Mouse (Mus musculus): ENCODE measurements around the gene Slc8b1.

The Slc8b1 gene

DNA sequence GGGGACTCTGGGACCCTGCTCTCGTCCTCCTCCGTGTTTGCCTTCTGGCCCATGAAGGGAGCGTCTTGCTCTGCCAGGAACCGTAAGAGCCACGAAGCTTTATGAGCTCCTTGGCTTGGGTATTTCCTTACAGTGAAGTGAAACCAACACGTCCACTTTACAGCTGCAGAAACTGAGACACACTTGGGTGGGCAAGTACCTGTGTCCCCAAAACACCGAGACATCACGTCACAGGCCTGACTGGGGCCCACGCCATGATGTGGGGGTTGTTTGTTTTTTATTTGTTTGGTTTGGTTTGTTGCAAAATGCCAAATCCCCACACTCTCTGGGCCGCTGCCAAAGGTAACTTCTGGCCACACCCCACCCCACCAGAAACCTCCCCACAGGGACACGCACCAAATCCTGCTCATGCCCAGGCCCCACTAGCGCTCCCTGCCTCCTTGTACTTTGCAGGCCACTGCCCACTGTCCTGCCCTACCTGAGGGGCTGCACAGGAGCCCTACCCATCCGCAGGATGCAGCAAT is 15.2 kb upstream of the Slc8b1 start:
- peak; percentile 85 for DNase-seq (ENCODE audit: low read depth, low spot score)

DNA sequence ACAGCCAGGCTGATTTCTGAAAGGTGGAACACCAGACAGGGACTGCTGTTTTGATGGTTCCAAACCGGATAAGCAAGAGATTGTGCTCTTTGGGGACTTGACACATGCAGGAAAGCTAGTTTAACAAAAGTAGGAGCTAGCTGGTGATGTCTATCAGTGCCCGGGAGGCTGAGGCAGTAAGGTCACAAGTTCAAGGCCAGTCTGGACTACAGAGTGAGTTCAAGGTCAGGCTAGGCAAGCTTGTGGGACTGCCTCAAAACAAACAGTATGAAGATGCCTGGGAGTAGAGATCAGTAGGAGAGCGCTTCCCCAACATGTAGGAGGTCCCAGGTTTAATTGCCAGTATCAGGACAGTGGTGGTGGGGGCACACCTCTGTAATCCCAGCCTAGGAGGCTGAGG is 13.9 kb upstream of the Slc8b1 start:
- DNase-seq (ENCODE audit: low read depth, low spot score) = no peak

DNA sequence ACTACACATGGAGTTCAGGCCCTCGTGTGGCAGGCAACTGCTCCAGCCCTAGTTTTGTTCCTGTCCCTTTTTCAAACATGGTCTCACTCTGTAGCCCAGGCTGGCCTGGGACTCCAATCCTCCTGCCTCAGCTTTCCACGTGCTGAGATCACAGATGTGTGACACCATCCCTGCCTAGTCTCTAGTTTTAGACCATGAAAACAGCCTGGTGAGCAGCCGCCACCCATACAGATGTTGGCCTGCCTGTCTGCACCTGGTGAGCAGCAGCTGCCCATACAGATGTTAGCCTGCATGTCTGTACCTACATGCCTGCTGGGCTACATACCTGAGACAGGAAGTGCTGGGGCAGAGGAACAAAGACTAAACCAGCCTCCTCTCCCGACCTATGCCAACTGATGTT is 11.8 kb upstream of the Slc8b1 start:
- DNase-seq (ENCODE audit: low read depth, low spot score) = peak; percentile 73

DNA sequence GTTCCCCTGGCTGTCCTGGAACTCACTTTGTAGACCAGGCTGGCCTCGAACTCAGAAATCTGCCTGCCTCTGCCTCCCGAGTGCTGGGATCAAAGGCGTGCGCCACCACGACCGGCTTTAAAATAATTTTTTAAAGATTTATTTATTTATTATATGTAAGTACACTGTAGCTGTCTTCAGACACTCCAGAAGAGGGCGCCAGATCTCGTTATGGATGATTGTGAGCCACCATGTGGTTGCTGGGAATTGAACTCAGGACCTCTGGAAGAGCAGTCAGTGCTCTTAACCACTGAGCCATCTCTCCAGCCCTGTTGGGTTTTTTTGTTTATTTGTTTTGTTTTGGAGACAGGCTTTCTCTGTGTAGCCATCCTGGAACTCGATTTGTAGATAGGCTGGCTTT is 10.4 kb upstream of the Slc8b1 start:
- peak; percentile 31 for DNase-seq (ENCODE audit: low read depth, low spot score)

DNA sequence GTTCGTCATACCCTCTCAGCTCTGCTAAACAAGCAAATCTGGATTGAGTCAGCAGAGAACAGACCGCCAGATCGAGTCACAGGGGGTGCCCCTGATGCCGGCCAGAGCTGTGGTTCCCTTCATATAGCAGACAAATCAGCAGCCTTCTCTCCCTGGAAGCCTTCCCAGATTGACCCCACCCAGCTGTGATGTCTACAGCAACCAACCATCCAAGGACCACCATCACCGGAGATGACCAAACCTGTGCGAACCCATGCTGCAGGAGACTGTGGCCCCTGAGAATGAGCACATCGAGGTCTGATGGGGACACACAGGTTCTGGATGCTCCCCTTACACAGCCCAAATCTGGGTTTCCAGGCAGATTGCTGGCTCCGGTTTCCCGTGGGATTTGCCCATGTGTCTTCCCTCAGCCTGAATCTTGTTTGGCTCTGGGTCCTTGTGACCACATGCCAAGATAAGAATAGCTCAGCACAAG is 8.8 kb upstream of the Slc8b1 start:
- peak; percentile 62 for DNase-seq (ENCODE audit: low read depth, low spot score)

DNA sequence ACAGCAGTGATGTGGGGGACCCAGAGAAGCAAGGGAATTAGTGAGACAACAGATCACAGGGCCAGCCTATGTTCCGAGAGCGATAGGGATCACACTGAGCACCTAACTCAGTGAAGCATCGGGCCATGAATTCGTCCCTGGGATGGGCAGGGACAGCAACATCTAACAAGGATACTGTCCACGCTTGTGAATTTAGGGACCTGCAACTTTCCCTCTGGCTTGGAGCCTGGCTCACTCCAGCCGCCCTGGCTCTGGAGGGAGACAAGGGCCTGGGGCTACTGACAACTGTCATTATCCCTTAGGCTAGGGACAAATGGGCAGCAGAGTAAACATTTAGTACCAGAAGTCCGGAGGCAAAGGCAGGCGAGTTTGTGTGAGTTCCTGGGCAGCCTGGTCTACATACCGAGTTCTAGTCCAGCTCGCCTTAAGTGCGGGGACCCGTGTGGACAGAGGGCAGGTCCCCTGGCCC is 8.3 kb upstream of the Slc8b1 start:
- DNase-seq (ENCODE audit: low read depth, low spot score) = no peak

DNA sequence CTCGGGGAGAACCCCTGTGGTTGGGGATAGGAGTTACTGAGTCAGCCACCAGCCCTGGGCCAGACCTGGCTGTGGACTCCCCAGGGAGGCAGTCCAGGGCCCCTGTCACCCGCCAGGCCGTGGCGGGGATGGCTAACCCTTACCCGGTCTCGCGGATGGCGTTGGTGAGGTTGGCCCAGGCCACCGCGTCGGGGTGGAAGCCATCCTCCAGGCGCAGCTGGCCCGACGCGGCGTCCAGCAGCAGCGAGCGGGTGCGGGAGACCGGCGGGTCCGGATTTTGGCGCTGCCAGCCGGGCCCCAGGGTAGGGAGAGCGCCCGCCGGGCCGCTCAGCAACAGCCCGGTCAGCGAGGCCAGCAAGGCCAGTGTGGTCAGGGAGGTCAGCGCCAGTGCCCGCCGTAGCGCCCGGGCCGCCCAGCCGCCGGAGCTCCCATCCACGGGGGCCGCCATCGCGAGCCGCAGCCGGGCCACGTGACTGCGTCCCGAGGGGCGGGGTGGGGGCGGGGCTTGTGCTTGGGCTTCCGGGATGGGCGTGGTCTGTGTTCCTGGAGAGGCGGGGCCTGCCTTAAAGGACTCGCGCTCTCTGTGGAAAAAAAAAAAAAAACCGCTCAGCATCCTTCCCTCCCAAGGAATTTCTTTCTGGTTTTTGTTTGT is 7.7 kb upstream of the Slc8b1 start, which contains the start of gene Plbd2:
Gene Plbd2 (minus strand): TSS at position 482 of the 652 bp plus-strand sequence.
- peak; percentile 88 for DNase-seq (ENCODE audit: low read depth, low spot score)

DNA sequence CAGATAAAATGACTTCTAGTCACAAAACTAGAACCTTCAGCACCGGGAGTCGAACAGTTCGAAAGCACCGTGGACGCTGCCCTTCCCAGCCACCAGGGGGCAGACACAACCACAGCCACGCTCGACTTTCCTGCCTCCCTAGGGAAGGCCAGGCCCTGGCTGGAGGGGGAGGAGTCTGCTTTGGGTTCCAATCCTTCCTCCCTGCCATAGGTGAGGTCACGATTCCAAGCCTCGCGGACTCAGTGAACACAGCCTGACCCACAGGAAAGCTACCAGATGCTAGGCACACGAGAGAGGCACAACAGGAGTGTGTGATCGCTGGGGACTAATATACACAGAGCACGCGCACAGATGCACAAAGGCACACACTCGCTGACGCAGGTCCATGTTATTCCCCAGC is 5.6 kb upstream of the Slc8b1 start:
- DNase-seq (ENCODE audit: low read depth, low spot score) = peak; percentile 81

DNA sequence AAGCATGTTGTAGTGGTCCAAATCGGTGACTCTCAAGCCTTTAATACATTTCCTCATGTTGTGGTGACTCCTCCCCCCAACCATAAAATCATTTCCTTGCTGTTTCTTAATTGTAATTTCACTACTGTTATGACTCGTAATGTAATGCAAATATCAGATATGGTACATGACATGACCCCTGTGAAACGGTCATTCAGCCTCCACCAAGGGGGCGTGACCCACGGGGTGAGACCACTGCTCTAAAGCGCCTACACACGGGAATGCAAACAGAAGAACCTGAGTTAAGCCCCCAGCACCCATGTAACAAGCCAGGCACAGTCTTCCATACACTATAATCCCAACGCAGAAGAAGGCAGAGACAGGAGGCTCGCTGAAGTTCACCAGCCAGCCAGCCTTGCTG is 5.2 kb upstream of the Slc8b1 start:
- no peak for DNase-seq (ENCODE audit: low read depth, low spot score)

DNA sequence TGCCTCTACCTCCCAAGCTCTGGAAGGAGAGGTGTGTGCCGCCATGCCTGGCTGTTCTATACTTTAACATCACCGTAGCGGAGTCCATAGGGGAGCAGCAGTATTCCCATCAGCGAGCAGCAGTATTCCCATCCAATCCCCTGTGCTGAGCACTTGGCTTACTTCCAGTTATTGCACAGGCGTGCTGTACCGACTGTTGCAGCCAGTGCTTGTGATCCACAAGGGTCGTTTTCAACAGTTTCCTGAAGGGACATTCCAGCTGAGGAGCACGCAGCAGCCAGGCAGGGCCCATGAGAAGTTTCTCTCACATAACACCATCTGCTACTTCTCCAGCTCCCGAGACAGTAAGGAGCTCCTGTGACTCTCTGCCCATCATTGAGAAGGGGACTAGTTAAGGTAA is 4.5 kb upstream of the Slc8b1 start:
- DNase-seq (ENCODE audit: low read depth, low spot score) = no peak

DNA sequence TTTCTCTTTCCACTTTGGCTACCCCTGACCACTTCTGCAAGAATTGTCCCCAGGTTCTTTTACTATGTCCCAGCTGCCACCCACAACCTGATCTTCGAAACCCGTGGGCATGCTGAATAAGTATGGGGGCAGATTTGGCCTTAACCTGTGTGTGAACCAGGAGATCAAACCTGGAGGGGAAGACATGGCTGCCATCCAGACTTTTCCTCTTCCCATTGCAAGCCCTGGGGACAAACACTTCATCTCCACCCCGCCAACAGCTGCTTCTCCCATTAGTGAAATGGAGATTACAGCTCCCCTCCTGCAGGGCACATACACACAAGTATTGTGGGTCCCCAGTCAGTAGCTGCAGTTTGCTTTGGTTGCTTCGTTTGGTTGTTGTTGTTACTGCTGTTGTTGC is 3.7 kb upstream of the Slc8b1 start:
- DNase-seq (ENCODE audit: low read depth, low spot score) = no peak

DNA sequence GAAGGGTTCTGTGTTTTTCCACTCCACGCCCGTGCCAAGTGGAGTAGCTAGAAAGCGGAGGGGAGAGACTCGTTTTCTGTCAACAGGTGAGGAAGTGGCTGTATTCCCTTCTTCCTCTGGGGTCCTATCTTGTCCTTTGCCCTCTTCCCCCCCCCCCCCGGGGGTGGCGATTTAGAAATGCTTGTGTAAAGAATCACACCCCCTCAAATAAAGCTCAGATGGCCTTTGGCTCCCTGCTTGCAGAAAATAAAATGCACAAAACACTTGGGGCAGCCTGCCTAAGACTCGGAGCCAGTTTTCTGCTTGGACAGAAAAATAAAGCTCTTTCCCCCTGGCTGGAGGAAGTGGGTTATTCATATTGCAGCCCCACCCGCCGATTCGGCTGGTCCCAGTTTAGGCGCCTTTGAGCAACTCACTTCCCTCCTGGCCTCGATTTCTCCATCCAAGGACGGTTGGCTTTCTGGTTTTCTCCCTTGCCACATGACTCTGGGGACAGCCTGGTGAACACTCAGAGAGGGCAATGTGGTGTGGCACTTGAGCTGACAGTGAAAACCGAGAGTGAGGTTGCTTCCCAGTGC is 764 bp downstream of the Slc8b1 start:
- DNase-seq (ENCODE audit: low read depth, low spot score) = peak; percentile 48

DNA sequence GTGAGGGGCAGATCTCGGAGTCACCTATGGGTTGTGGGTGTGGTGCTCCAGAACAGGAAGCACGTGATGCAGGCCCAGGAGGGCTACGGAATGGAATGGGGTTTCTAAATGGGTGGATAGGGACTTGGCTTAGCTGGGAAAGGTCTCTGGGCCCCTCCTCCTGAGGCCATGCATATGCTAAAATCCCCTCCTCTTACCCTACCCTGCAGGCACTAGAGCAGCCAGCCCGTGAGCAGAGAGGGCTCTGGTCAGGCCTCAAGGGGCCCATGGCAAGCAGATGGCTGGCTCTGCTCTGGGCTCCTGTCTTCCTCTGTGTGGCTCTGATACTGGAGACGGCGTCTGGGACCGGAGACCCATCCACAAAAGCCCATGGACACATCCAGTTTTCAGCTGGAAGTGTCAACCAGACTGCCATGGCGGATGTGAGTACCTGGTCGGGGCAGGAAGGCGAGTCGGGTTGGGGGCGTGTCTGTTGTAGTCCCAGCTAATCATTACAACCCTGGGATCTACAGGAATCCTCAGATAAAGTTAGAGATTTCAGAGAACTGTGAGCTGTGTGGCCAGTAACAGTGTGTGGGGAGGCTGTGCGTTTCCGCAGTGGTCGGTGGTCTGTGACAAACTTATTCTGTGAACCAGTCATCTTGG is 2.1 kb downstream of the Slc8b1 start:
- DNase-seq (ENCODE audit: low read depth, low spot score) = no peak

DNA sequence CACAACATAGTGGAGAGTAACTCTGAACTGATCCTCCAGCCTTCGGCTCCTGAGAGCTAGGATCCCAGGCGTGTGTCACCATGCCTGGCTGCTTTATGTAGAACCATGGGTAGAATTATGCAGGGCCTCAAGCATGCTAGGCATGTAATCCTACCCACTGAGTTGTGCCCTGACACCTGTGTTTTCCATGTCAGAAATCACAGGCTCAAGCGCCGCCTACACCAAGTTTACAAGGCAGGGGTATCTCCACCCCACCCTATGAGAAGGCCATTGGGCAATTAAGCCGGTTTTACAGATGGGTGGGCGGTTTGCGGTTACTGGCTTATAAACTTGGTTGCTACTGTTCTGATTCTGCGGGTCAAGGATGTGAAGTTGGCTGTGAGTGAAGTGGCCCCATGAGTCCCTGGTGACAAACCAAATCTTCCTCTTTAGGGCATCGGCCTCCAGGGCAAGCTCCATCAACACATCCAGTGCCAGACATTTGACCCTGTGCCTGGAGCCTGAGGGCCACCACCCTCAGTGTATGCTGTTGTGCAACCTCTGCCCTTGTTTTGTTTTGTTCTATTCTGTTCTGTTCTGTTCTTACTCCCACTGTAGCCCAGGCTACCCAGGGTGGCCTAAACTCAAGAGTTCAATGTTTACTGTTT is 3.2 kb downstream of the Slc8b1 start:
- DNase-seq (ENCODE audit: low read depth, low spot score) = no peak

DNA sequence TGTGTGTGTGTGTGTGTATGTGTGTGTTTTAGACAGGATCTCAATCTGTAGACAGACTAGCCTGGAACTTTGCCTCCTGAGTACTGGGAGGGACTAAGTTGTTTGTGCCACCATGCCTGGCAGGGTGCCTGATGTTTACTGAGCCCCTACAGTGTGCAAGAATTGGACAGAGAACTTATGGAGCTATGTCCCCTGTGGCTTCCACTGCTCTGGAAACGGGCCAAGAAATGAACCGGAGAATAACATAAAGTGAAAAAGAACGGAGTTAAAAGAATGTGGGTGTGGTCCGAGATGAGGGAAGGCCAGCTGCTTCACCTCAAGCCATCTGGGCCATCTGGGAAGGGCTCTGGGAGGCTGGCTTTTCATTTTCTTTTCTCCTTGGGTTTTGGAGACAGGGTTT is 3.8 kb downstream of the Slc8b1 start:
- DNase-seq (ENCODE audit: low read depth, low spot score) = no peak

DNA sequence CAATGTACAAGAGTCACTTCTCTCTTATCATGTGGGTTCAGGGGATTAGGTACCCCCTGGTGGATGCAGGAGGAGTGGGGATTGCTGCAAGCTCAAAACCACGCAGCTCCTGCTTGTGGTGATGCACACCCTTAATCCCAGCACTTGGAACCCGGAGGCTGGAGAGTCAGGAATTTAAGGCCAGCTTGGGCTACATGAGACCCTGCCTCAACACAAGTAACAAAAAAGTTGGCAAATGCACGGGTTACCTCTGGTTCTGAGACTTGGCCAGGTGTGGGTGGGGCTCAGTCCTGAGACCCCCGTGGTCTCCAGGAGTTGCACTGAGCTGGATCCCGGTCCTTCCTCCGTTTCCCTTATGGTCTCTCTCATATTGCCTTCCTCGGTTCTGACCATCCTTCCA is 4.5 kb downstream of the Slc8b1 start:
- DNase-seq (ENCODE audit: low read depth, low spot score) = no peak

DNA sequence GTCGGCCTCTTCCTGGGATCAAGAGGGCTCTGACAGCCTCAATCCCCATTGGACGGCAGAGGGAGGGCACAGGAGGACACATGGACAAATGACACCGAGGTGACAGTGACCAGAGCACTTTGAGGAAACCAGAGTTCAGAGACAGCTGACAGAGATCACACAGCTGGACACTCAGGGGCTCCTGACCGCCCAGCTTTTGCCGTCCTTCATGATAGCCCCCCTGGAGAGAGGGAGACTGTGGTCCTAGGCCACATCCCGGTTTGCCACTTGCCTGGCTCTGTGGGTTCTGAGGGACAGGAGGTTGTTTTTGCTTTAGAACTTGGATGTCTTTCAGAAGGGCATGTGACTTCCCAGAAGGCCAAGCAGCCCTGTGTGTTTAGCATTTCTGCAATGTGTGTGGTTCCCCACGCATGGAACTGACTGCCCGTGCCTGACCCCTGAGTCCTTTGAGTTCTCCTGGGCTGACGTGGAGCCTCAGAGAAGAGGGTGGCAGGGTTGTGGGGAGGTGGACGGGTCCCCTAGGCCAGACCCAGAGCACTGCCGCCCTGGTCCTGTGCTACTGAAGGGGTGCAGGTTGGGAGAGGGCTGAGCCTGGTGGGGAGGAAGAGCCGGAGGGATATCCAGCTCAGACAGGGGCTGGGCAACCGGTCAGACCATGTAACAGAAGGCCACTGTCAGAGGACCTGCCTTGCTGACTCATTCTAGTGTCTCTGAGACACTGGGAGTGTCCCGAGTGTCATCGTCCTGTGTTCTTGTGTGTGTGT is 5.4 kb downstream of the Slc8b1 start:
- no peak for DNase-seq (ENCODE audit: low read depth, low spot score)

DNA sequence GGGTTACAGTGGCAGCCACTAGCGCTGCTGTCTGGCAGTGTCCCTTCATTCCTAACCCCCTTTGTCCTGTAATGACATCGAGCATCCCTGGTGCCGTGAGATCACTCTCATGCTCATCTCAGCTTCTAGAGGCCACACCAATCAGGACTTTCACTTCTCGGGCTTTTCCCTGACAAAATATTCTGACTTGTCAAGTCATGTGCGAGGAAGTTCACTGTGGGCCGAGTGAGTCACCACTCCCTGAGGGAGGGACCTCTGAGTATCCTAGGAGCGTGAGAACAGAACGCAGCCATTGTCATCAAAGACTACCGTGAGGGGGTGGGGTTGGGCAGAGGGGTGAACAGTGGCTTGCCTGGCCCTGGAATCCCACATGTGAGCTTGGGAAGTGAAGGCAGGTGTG is 6.6 kb downstream of the Slc8b1 start:
- DNase-seq (ENCODE audit: low read depth, low spot score) = no peak

DNA sequence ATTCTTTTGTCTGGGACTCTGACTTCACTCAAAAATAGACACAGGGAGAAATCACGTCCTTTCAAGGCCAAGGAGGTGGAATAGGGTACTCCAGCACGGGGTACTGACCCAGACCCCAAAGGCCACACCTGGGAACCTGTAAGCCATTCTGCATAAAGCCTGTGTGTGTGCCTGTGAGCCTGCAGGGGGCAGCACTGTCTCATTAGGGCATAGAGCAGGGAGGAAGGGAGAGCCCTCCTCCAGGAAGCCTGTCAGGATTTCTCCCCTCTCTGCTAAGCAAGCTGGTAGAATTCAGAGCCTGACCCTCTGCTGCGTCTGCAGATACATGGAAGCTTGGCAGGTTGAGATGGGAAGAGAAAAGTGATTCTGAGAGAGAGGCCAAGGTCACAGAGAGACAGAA is 11.7 kb downstream of the Slc8b1 start:
- peak; percentile 65 for DNase-seq (ENCODE audit: low read depth, low spot score)

DNA sequence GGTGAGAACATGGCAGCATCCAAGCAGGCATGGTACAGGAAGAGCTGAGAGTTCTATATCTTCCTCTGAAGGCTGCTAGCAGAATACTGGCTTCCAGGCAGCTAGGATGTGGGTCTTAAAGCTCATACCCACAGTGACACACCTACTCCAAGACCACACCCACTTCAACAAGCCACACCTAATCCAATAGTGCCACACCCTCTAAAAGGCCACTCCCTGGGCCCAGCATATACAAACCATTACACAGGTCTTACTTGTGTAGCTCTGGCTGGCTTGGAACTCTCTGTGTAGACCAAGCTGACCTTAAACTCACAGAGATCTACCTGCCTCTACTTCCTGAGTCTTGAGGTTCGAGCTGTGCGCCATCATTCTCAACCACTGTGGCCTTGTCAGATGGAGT is 13.8 kb downstream of the Slc8b1 start:
- peak; percentile 21 for DNase-seq (ENCODE audit: low read depth, low spot score)

DNA sequence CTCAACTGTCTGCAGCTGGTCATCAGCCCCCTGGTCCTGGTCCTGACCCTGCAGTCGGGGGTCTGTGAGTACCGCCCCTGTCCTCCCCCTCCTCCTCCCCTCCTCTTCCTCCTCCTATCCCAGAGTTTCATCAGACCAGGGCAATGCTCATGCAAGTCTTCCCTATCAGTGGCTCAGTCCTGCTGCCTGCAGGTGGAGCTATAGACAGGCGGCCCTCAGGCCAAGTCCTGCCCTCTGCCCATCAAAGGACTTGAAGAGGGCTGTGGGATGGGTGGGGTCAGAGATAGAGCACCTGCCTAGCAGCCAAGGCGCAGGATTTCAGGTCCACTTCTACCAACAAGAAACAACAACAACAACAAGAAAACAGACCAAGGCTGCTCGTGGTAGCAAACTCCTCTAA is 14.8 kb downstream of the Slc8b1 start:
- DNase-seq (ENCODE audit: low read depth, low spot score) = peak; percentile 82

DNA sequence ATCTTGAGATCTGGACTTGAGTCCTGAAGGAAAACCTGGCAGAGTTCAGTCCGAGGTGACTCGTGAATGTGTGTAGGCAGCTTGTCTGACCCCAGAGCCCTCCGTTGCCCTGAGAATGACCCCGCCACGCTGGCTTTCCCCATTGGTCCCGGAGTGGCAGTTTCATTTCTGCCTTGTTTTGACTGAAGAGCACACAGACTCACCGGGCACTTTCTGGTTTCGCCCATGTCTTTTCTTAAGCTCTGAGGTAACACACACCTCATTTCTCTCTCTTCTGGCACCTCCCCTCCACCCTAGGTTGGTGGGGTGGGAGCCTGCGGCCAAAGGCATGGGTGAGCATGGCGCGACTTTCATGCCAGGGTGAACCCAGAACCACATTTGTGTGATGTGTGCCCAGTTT is 15.3 kb downstream of the Slc8b1 start:
- DNase-seq (ENCODE audit: low read depth, low spot score) = peak; percentile 90
